Mouse (Mus musculus): Measurements from ENCODE around the gene Itm2b.

Itm2b gene

DNA sequence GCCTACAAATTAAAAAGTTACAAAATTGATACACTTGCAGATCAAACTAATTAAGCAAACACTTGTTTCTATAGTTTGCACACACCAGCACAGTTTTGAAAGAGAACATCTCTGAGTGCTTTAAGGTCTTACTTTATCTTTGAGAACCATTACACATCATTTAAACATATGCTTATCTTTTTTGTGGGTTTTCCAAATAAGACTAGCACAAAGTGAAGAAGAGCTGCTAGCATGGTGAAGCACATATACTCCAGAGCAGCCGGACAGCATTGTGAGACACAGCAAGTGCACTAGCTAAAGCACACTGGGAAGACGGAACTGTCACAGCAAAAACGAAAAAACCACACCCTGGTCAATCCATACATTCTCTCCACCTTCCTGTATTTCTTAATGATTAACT lies 62.9 kb downstream of the Itm2b start:
- DNase-seq (ENCODE audit: low spot score) = peak; percentile 83

- no peak for DNase-seq (ENCODE audit: low spot score)
Observed at GRCm38 (mm10) chr14:73316933-73317332, 68.2 kb downstream of the Itm2b start.

DNA sequence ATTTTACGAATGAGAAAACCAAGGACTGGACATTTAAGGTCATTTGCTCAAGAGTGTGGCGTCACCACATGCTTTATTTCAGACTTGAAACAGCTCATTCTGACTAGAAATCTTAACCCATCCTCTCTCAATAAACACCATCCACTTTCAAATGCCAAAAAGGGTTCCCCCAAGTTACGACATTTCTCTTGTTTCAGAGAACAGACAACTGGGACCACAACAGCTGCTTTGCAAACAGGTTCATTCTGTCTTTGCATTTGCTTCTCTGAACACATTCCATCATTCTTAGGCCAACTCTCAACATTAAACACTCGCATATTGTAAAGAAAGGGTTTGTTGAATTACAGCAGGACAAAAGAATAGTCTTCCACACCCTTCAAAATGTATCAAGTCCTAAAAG lies 71.2 kb downstream of the Itm2b start:
- DNase-seq (ENCODE audit: low spot score) = no peak

DNA sequence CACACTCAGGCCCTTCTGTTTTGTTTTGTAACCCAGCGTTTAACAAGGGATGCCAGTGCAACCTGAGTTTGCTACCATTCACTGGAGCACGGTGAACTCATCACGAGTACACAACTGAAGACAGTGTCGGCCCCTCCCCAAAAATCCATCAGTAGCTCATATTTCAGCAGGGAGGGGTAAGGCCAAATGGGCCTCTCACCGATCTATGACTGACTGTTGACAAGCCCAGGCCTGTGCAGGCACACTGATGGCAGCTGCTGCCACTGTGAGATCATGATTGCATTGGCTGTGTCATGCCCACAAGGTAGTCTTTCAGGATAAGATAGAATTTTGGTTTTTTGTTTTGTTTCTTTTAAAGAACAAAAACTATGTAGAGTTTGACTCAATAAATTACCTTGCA lies 71.7 kb downstream of the Itm2b start:
- DNase-seq (ENCODE audit: low spot score) = peak; percentile 23

GRCm38 (mm10) chr14:73312909-73313308 lies 72.2 kb downstream of the Itm2b start:
- DNase-seq (ENCODE audit: low spot score) = no peak

Measured in c-Kit-positive CD71-positive TER-119-positive erythroid progenitor cells, embryonic 14.5 days (primary cell).